Mouse (Mus musculus): ENCODE results near the gene Bend5. TPM values are rescaled to one million over a fixed set of nuclear protein-coding genes. Genes with fewer than 3 reads are reported as not detected.

Gene Bend5
- polyA plus RNA-seq, 1 experiment from 2014 or later = 55.3 TPM

GRCm38 (mm10) chr4:111498751-111499150 is 83.9 kb downstream of the Bend5 start:
- H3K4me1 ChIP-seq = no peaks in the 10 kb centered on the region
- H3K4me2 ChIP-seq (replicated peaks) = no peak overlapping the region
- H3K27me3 ChIP-seq = no peaks in the 10 kb centered on the region
- ATAC-seq (ENCODE audit: low FRiP score, low read depth) = no peak
- H3K9ac ChIP-seq (replicated peaks) = no peak overlapping the region
- no peaks in the 10 kb centered on the region for H3K36me3 ChIP-seq
- WGBS = 73% methylated on average over 3 of the region's 3 CpGs
- no peaks in the 10 kb centered on the region for H3K9me3 ChIP-seq
- no peak overlapping the region for H3K4me3 ChIP-seq
- no peak overlapping the region for H3K27ac ChIP-seq (replicated peaks)

- H3K4me2 ChIP-seq (replicated peaks) = no peak overlapping the region
- H3K4me1 ChIP-seq = no peaks in the 10 kb centered on the region
- no peaks in the 10 kb centered on the region for H3K27me3 ChIP-seq
- no peak overlapping the region for H3K4me3 ChIP-seq
- WGBS = 94% methylated on average over 1 of the region's 1 CpGs
- ATAC-seq (ENCODE audit: low FRiP score, low read depth) = no peak
- no peak overlapping the region for H3K27ac ChIP-seq (replicated peaks)
- no peaks in the 10 kb centered on the region for H3K36me3 ChIP-seq
- no peaks in the 10 kb centered on the region for H3K9me3 ChIP-seq
- H3K9ac ChIP-seq (replicated peaks) = no peak overlapping the region
Observed at GRCm38 (mm10) chr4:111501441-111501840, 86.6 kb downstream of the Bend5 start.

- Histone ChIP-seq H3K4me2 (replicated peaks) (no peak overlapping the region), H3K27me3 (no peaks in the 10 kb centered on the region), H3K9me3 (no peaks in the 10 kb centered on the region), H3K4me3 (no peak overlapping the region), H3K36me3 (no peaks in the 10 kb centered on the region), H3K4me1 (no peaks in the 10 kb centered on the region), H3K9ac (replicated peaks) (no peak overlapping the region), H3K27ac (replicated peaks) (no peak overlapping the region)
- WGBS = 83% methylated on average over 5 of the region's 5 CpGs
- no peak for ATAC-seq (ENCODE audit: low FRiP score, low read depth)
Observed at GRCm38 (mm10) chr4:111502965-111503727, 88.3 kb downstream of the Bend5 start.

- H3K27ac ChIP-seq (replicated peaks) = no peak overlapping the region
- H3K36me3 ChIP-seq = no peaks in the 10 kb centered on the region
- WGBS = 80% methylated on average over 2 of the region's 2 CpGs
- H3K4me2 ChIP-seq (replicated peaks) = no peak overlapping the region
- no peak overlapping the region for H3K9ac ChIP-seq (replicated peaks)
- no peaks in the 10 kb centered on the region for H3K27me3 ChIP-seq
- no peaks in the 10 kb centered on the region for H3K4me1 ChIP-seq
- H3K9me3 ChIP-seq = no peaks in the 10 kb centered on the region
- no peak for ATAC-seq (ENCODE audit: low FRiP score, low read depth)
- H3K4me3 ChIP-seq = no peak overlapping the region
Observed at GRCm38 (mm10) chr4:111504952-111505351, 90.1 kb downstream of the Bend5 start.

All from midbrain, embryonic 12.5 days (tissue).